Mouse (Mus musculus): ENCODE measurements at regions not wholly inside any gene's neighbourhood (a gene's known extent, or its start where the extent isn't known, plus 50 kb on each side); places are given as distances from the start of the nearest gene placed in this dataset.

GRCm38 (mm10) chr4:66478601-66479217 lies 74.3 kb upstream of the Astn2 start:
- peak in 1 of 2 experiments; percentile 2 for DNase-seq

All from adrenal gland, postnatal 36 days (tissue).